Mouse (Mus musculus): ENCODE measurements around the gene Olfr159. TPM values are rescaled to one million over a fixed set of nuclear protein-coding genes. Genes with fewer than 3 reads are reported as not detected.
A peak's percentile ranks its signal among the peaks of the same experiment; 100 is the strongest.

The Olfr159 gene
- polyA plus RNA-seq, 1 experiment from 2014 or later: not detected

GRCm38 (mm10) chr4:43729794-43730550 is 40.8 kb downstream of the Olfr159 start, which contains the start of gene Spaar:
TSS of gene Spaar (plus strand) at chr4:43730034.
- 30% methylated on average over 14 of the region's 14 CpGs for WGBS
- Histone ChIP-seq H3K4me1 (replicated peaks) (peaks cover 76% of the 10 kb centered on the region), H3K4me2 (peak within 1 kb of the TSS; percentile 30), H3K9ac (0 out of 2 replicates have a peak within 1 kb of the TSS, but pooled peaks have one; percentile 25), H3K4me3 (no peak within 1 kb of the TSS), H3K9me3 (replicated peaks) (no peaks in the 10 kb centered on the region), H3K27ac (ENCODE audit: poor library complexity, severe bottlenecking) (peak within 1 kb of the TSS; percentile 90), H3K36me3 (no peaks in the 10 kb centered on the region), H3K27me3 (replicated peaks) (no peaks in the 10 kb centered on the region)
- 0 out of 2 replicates have a peak, but pooled peaks have one; percentile 20 for ATAC-seq (ENCODE audit: insufficient number of reproducible peaks, low FRiP score)

- no peaks in the 10 kb centered on the region for H3K27me3 ChIP-seq (replicated peaks)
- peak overlapping the region; percentile 90 for H3K27ac ChIP-seq (ENCODE audit: poor library complexity, severe bottlenecking)
- H3K4me3 ChIP-seq: no peak overlapping the region
- H3K9ac ChIP-seq: 0 out of 2 replicates have a peak overlapping the region, but pooled peaks have one; percentile 25
- peaks cover 76% of the 10 kb centered on the region for H3K4me1 ChIP-seq (replicated peaks)
- H3K4me2 ChIP-seq: peak overlapping the region; percentile 30; the same call in 1 of the 2 replicates
- 17% methylated on average over 3 of the region's 3 CpGs for WGBS
- no peaks in the 10 kb centered on the region for H3K36me3 ChIP-seq
- no peak for ATAC-seq (ENCODE audit: insufficient number of reproducible peaks, low FRiP score)
- H3K9me3 ChIP-seq (replicated peaks): no peaks in the 10 kb centered on the region
Measured at GRCm38 (mm10) chr4:43729126-43729525, 41.7 kb downstream of the Olfr159 start.

DNA sequence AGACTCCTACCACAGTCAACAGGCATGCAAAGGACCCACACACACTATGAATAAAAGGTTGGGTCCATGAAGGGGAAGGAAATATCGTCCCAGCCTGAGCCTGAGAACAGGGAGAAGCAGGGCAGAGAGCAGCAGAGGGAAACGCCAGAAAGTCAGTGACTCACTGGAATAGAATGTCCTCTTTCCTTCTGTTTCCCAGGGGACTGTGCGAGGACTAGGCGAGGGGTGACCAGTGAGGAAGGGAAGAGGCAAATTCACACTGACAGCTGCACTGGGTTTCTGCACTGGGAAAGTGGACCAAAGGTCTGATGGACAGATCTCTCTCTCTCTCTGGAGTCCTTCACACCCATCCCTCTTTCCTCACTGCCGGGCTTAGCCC is 42.2 kb downstream of the Olfr159 start:
- peaks cover 73% of the 10 kb centered on the region for H3K4me1 ChIP-seq (replicated peaks)
- H3K27me3 ChIP-seq (replicated peaks): no peaks in the 10 kb centered on the region
- H3K9me3 ChIP-seq (replicated peaks): no peaks in the 10 kb centered on the region
- ATAC-seq (ENCODE audit: insufficient number of reproducible peaks, low FRiP score): peak; percentile 34; the same call in 1 of the 2 replicates
- H3K4me3 ChIP-seq: no peak overlapping the region
- H3K9ac ChIP-seq: 0 out of 2 replicates have a peak overlapping the region, but pooled peaks have one; percentile 25
- H3K36me3 ChIP-seq: no peaks in the 10 kb centered on the region
- peak overlapping the region; percentile 30; the same call in 1 of the 2 replicates for H3K4me2 ChIP-seq
- WGBS: 5% methylated on average over 5 of the region's 5 CpGs
- peak overlapping the region; percentile 90 for H3K27ac ChIP-seq (ENCODE audit: poor library complexity, severe bottlenecking)

DNA sequence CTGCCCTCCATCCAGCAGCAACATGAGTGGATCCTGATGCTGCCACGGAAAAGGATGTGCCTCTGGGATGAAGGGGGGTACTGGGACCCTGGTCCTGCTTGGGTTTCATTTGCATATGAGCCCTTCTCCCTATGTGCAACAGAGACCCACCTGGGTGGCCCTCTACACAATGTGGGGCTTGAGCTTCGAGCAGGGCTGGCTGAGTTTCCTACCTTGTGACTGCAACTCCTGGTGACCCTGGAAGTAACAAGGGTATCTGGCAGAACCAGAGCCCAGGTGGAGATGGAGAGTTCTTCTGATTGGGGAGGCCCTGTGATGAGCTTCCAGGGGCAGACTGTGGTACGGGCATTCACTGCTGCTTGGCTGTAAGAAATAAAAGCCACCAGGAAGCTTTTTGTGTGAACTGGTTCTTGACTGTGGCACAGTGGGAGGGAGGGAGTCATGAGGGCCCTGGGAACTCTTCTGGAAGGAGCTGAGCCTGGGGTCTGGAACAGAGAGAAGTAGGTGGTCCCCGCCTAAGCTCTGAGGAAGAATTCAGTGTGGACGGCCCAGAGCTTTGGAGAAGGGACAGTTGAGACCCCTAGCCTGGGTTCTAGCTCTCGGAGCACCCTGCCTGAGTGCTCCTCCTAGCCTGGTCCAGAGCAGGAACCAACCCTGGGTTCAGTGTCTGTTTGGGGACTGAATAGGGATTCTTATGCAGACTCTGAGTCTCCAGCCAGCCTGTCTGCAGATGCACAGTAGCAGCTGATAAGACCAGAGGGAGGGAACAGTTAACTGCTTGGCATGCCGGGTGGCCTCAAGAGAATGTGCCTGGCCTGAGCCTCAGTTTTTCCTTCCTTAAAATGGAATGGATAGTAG is 42.9 kb downstream of the Olfr159 start:
- no peak overlapping the region for H3K4me3 ChIP-seq
- peaks cover 68% of the 10 kb centered on the region for H3K4me1 ChIP-seq (replicated peaks)
- H3K36me3 ChIP-seq: no peaks in the 10 kb centered on the region
- H3K27ac ChIP-seq (ENCODE audit: poor library complexity, severe bottlenecking): peak overlapping the region; percentile 90
- peak overlapping the region; percentile 33 for H3K9ac ChIP-seq
- peak overlapping the region; percentile 30 for H3K4me2 ChIP-seq
- no peaks in the 10 kb centered on the region for H3K9me3 ChIP-seq (replicated peaks)
- WGBS: 49% methylated on average over 7 of the region's 7 CpGs
- H3K27me3 ChIP-seq (replicated peaks): no peaks in the 10 kb centered on the region
- peak; percentile 35; the same call in 1 of the 2 replicates for ATAC-seq (ENCODE audit: insufficient number of reproducible peaks, low FRiP score)

DNA sequence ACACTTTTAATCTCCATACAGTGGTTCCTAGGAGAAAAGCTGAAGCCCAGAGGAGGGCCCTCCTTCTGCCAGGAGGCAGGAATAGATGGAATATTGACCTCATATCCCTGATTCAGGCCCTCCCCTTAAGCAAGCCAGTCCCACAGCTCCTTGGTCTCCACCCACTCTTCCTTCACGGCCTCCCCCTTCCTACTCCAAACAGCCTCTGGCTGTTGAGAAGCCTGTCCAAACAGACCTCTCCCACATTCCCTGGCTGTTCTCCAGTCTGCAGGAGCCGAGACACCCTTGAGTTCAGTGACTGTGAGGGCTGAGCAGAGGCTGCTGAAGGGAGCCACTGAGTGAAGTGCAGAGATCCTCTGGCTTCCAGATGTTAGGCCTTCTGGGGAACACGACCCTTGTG is 43.8 kb downstream of the Olfr159 start, which contains the start of gene Hrct1:
Gene Hrct1 (plus strand): TSS at position 194 of the 400 bp plus-strand sequence.
- H3K9ac ChIP-seq: peak within 1 kb of the TSS; percentile 33
- 20% methylated on average over 3 of the region's 3 CpGs for WGBS
- H3K9me3 ChIP-seq (replicated peaks): no peaks in the 10 kb centered on the region
- H3K4me1 ChIP-seq (replicated peaks): peaks cover 58% of the 10 kb centered on the region
- H3K27me3 ChIP-seq (replicated peaks): no peaks in the 10 kb centered on the region
- H3K27ac ChIP-seq (ENCODE audit: poor library complexity, severe bottlenecking): peak within 1 kb of the TSS; percentile 90
- no peak within 1 kb of the TSS for H3K4me3 ChIP-seq
- ATAC-seq (ENCODE audit: insufficient number of reproducible peaks, low FRiP score): peak; percentile 58
- H3K4me2 ChIP-seq: peak within 1 kb of the TSS; percentile 30
- H3K36me3 ChIP-seq: no peaks in the 10 kb centered on the region

DNA sequence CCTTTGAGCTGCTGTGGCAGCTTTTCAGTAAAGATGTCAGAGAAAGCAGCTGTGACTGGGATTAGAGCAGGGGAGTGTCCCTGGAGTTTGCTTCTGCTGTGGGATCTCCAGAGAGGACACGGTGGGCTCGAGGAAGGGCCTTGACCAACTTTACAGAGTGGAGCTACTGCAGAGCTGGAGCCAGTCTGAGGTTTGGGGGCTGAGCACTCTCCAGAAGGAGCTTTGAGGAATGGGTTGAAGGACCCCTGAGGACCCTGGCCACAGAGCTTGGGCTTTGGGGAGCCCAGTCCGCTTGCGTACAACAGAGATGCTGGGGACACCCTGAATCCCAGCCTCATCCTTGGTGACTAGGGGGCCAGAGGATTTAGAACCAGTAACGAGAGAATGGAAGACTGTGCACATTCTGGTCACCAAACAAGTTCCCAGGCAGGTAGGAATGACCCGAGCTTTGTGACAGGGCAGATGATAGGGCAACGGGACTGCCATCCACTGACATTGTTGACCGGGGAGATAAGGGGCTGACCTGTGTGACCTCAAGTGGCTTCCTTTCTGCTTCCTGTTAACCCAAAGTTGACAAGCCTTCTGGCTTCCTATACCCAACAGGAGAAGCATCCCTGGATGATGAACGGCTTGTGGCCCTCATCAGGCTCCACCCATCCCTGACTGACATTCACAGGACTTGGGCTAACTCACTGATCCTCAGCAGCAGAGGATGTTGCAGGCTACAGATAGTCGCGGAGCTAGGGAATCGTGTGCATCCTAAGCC is 44.4 kb downstream of the Olfr159 start:
- WGBS: 44% methylated on average over 12 of the region's 12 CpGs
- H3K4me1 ChIP-seq (replicated peaks): peaks cover 56% of the 10 kb centered on the region
- no peaks in the 10 kb centered on the region for H3K36me3 ChIP-seq
- no peak overlapping the region for H3K4me3 ChIP-seq
- no peaks in the 10 kb centered on the region for H3K9me3 ChIP-seq (replicated peaks)
- H3K27ac ChIP-seq (ENCODE audit: poor library complexity, severe bottlenecking): peak overlapping the region; percentile 90
- no peak for ATAC-seq (ENCODE audit: insufficient number of reproducible peaks, low FRiP score)
- no peaks in the 10 kb centered on the region for H3K27me3 ChIP-seq (replicated peaks)
- H3K9ac ChIP-seq: no peak overlapping the region
- H3K4me2 ChIP-seq: no peak overlapping the region

- Histone ChIP-seq H3K4me3 (no peak overlapping the region), H3K9me3 (replicated peaks) (no peaks in the 10 kb centered on the region), H3K27ac (ENCODE audit: poor library complexity, severe bottlenecking) (no peak overlapping the region), H3K4me2 (no peak overlapping the region), H3K9ac (no peak overlapping the region), H3K36me3 (no peaks in the 10 kb centered on the region), H3K27me3 (replicated peaks) (no peaks in the 10 kb centered on the region), H3K4me1 (replicated peaks) (peaks cover 44% of the 10 kb centered on the region)
- 14% methylated on average over 1 of the region's 1 CpGs for WGBS
- no peak for ATAC-seq (ENCODE audit: insufficient number of reproducible peaks, low FRiP score)
Measured at GRCm38 (mm10) chr4:43724764-43725163, 46.0 kb downstream of the Olfr159 start.

DNA sequence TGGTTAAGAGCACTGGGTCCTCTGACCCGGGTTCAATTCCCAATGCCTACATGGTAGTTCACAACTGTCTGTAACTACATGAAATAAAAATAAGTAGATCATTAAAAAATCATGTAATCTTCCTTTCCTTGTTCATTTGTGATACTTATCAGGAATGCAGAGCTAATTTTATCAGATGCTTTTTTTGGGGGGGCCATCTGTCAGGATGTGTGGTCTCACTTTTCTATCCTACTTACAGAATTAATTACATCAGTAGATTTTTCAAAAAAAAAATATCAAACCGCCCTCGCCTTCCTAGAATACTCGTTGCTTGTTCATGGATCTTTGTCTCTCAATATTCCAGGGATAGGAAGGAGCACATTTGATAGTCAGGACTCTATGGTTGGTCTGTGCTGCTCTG is 48.6 kb downstream of the Olfr159 start:
- no peak overlapping the region for H3K4me3 ChIP-seq
- no peak overlapping the region for H3K4me2 ChIP-seq
- WGBS: 85% methylated on average over 4 of the region's 4 CpGs
- H3K36me3 ChIP-seq: no peaks in the 10 kb centered on the region
- no peak overlapping the region for H3K27ac ChIP-seq (ENCODE audit: poor library complexity, severe bottlenecking)
- no peaks in the 10 kb centered on the region for H3K9me3 ChIP-seq (replicated peaks)
- peaks cover 19% of the 10 kb centered on the region for H3K4me1 ChIP-seq (replicated peaks)
- no peak overlapping the region for H3K9ac ChIP-seq
- H3K27me3 ChIP-seq (replicated peaks): no peaks in the 10 kb centered on the region
- no peak for ATAC-seq (ENCODE audit: insufficient number of reproducible peaks, low FRiP score)

DNA sequence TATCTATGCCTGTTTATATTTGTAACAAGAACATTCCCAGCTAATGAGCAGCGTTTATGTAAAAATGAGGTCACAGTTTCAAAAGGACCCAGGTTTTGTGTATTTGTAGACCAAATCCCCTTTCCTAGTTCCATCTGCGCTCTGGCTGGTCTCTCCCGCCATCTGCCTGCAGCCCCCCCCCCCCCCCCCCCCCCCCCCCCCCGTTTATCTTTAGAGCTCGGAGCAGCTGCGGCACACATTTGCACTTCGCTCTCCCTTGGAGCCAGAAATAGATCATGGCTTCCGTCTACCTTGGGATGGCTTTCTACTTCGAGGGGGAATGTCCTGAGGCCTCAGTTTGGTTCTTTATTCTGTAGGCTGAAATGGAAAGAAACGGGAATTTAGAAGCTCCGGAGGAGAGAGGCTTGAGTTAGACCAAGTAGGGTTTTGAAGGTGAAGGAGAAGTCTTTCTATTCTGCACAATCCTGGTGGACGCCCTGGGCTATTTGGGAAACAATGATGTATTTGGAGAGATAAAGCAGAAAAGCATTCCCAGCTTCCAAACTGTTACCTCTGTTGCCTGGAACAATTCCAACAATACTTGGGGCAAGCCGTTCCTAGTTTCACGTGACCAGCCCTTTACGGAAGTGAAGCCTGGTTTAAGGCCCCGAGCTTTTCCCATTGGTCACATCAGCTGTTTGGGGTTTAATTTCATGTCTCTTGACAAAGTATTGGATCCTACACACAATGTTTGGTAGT is 50.1 kb downstream of the Olfr159 start:
- Histone ChIP-seq H3K36me3 (no peaks in the 10 kb centered on the region), H3K4me3 (no peak overlapping the region), H3K4me1 (replicated peaks) (peaks cover 5% of the 10 kb centered on the region), H3K9ac (no peak overlapping the region), H3K4me2 (peak overlapping the region; percentile 40; the same call in 1 of the 2 replicates), H3K27me3 (replicated peaks) (0 out of 2 replicates have a peak, but pooled peaks cover 6% of the 10 kb centered on the region), H3K9me3 (replicated peaks) (no peaks in the 10 kb centered on the region), H3K27ac (ENCODE audit: poor library complexity, severe bottlenecking) (peak overlapping the region; percentile 79)
- ATAC-seq (ENCODE audit: insufficient number of reproducible peaks, low FRiP score): no peak
- 34% methylated on average over 15 of the region's 16 CpGs for WGBS
